In the genomic region with DNA sequence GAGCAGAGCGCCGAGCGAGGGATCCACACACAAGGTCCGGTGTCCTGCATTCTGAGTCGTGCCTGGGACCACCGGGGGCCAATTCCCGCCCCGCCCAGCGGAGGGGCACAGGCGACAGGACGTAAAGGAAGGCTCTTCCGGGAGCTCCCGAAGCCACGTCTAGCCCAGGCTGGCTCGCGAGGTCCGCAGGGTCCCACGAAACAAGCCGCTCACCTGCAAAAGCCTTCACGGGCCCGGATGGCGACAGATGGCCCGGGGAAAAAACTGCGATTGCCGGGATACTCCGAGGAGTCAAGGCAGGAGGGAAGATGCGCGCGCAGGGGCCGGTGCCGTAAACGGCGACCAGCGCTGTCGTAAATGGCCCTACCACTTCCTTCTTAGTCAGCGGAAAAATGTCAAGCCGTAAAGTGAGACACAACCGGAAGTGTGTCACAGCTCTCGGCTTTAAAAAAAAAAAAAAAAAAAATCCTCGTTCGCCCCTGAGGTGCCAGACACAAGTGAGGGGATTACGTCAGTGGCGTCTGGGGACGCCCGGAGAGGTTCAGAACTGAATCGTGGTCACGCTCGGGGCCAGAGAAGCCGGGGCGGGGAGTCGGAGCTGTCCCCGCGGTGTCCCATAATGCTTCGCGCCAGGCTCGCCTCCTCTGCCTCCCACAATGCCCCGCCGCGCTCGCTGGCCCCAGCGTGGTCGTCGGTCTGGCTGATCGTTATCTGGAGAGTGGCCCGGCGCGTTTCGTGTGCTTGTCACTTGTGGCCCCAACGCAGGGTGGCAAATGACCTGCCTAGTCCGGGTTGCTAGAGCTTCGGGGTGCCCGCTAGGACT, we compare ENCODE assay signal across 8 mouse cellular contexts. TPM values are rescaled to one million over a fixed set of nuclear protein-coding genes. Genes with fewer than 3 reads are reported as not detected.
DNase-seq lines count a peak whose midpoint lies in the region; ATAC-seq and TF ChIP-seq lines count a peak whose summit lies in the region.

TSS of gene Eif3d (minus strand) at position 344 of the 823 bp plus-strand sequence.

- peak; percentile 88 for ATAC-seq in embryonic facial prominence, embryonic 14.5 days (ENCODE audit: low read depth)
- peak; percentile 85 for ATAC-seq in limb, embryonic 13.5 days (ENCODE audit: low FRiP score, low read depth)
- peak; percentile 87 for ATAC-seq in midbrain, embryonic 16.5 days

- no peaks in the 10 kb centered on the region for H3K9me3 ChIP-seq in embryonic facial prominence, embryonic 14.5 days (ENCODE audit: control insufficient read depth, low read length)
- H3K9me3 ChIP-seq in limb, embryonic 13.5 days, result no peaks in the 10 kb centered on the region
- H3K9me3 ChIP-seq in midbrain, embryonic 16.5 days (replicated peaks; ENCODE audit: control insufficient read depth, low read length, poor library complexity, severe bottlenecking), result no peaks in the 10 kb centered on the region

- 0 out of 2 replicates have a peak, but pooled peaks have one; percentile 3 for TF ChIP-seq CTCF in heart, adult 2 months (IDR thresholded peaks at IDR 0.05)

- 1% methylated on average over 67 of the region's 72 CpGs for WGBS in embryonic facial prominence, embryonic 14.5 days
- WGBS in heart, adult 2 months, result under 1% methylated on average over 72 of the region's 72 CpGs
- WGBS in limb, embryonic 13.5 days, result under 1% methylated on average over 72 of the region's 72 CpGs
- WGBS in midbrain, embryonic 16.5 days, result 0% methylated on average over 72 of the region's 72 CpGs

- peak; percentile 97 for DNase-seq in 3T3-L1 (ENCODE audit: low read depth, low spot score)
- peak; percentile 86 to 91 for DNase-seq in adrenal gland, postnatal 4 days (ENCODE audit: low spot score in 2 of 2)
- DNase-seq in embryonic facial prominence, embryonic 14.5 days (ENCODE audit: low spot score), result peak; percentile 97
- DNase-seq in heart, adult 2 months, result peak; percentile 96 to 98
- peak; percentile 97 to 99 for DNase-seq in kidney, adult 8-10 months
- DNase-seq in spleen, postnatal 10 days (ENCODE audit: low spot score in 2 of 2), result peak; percentile 99

- peak within 1 kb of the TSS; percentile 98 for H3K27ac ChIP-seq in embryonic facial prominence, embryonic 14.5 days (replicated peaks; ENCODE audit: low read depth, low read length)
- peak within 1 kb of the TSS; percentile 98 for H3K27ac ChIP-seq in heart, adult 2 months
- peak within 1 kb of the TSS; percentile 96 for H3K27ac ChIP-seq in limb, embryonic 13.5 days
- peak within 1 kb of the TSS; percentile 98 for H3K27ac ChIP-seq in midbrain, embryonic 16.5 days (ENCODE audit: low read length)

- H3K79me2 ChIP-seq in heart, adult 2 months (replicated peaks; ENCODE audit: control insufficient read depth, insufficient read depth, low read length), result 0 out of 2 replicates have a peak, but pooled peaks cover 3% of the 10 kb centered on the region

- peak within 1 kb of the TSS; percentile 79 for H3K4me3 ChIP-seq in embryonic facial prominence, embryonic 14.5 days (ENCODE audit: low read depth, low read length)
- peak within 1 kb of the TSS; percentile 73 for H3K4me3 ChIP-seq in heart, adult 2 months
- peak within 1 kb of the TSS; percentile 90 for H3K4me3 ChIP-seq in limb, embryonic 13.5 days
- peak within 1 kb of the TSS; percentile 95 for H3K4me3 ChIP-seq in midbrain, embryonic 16.5 days (ENCODE audit: low read depth, low read length)

- H3K9ac ChIP-seq in embryonic facial prominence, embryonic 14.5 days (ENCODE audit: low read depth, low read length), result peak within 1 kb of the TSS; percentile 96
- H3K9ac ChIP-seq in heart, adult 2 months (ENCODE audit: low read depth, low read length), result peak within 1 kb of the TSS; percentile 98
- H3K9ac ChIP-seq in limb, embryonic 13.5 days, result peak within 1 kb of the TSS; percentile 98
- H3K9ac ChIP-seq in midbrain, embryonic 16.5 days (ENCODE audit: low read depth, low read length), result peak within 1 kb of the TSS; percentile 97

- peak; percentile 21; the same call in 1 of the 2 replicates for TF ChIP-seq EP300 in heart, adult 2 months (IDR thresholded peaks at IDR 0.05; ENCODE audit: insufficient read depth, low read depth, low read length)

- TF ChIP-seq POLR2A in heart, adult 2 months (IDR thresholded peaks at IDR 0.05; ENCODE audit: insufficient read depth, low read depth, low read length), result peak; percentile 67

- H3K4me1 ChIP-seq in embryonic facial prominence, embryonic 14.5 days (ENCODE audit: control insufficient read depth, insufficient read depth, low read length), result peaks cover 12% of the 10 kb centered on the region
- H3K4me1 ChIP-seq in heart, adult 2 months (ENCODE audit: control insufficient read depth, insufficient read depth, low read length), result peaks cover 4% of the 10 kb centered on the region
- H3K4me1 ChIP-seq in limb, embryonic 13.5 days, result peaks cover 19% of the 10 kb centered on the region
- peaks cover 16% of the 10 kb centered on the region for H3K4me1 ChIP-seq in midbrain, embryonic 16.5 days (ENCODE audit: control insufficient read depth, insufficient read depth, low read length)

- peaks cover 29% of the 10 kb centered on the region for H3K36me3 ChIP-seq in embryonic facial prominence, embryonic 14.5 days (ENCODE audit: control insufficient read depth, insufficient read depth, low read length)
- H3K36me3 ChIP-seq in heart, adult 2 months (ENCODE audit: control insufficient read depth, insufficient read depth, low read length), result no peaks in the 10 kb centered on the region
- peaks cover 30% of the 10 kb centered on the region for H3K36me3 ChIP-seq in limb, embryonic 13.5 days
- peaks cover 24% of the 10 kb centered on the region for H3K36me3 ChIP-seq in midbrain, embryonic 16.5 days (ENCODE audit: control insufficient read depth, insufficient read depth, low read length)

- no peaks in the 10 kb centered on the region for H3K27me3 ChIP-seq in embryonic facial prominence, embryonic 14.5 days (replicated peaks; ENCODE audit: control insufficient read depth, insufficient read depth, low read length)
- no peaks in the 10 kb centered on the region for H3K27me3 ChIP-seq in heart, adult 2 months (ENCODE audit: control insufficient read depth, insufficient read depth, low read length)
- no peaks in the 10 kb centered on the region for H3K27me3 ChIP-seq in limb, embryonic 13.5 days
- no peaks in the 10 kb centered on the region for H3K27me3 ChIP-seq in midbrain, embryonic 16.5 days (ENCODE audit: control insufficient read depth, insufficient read depth, low read depth, low read length)

- peak within 1 kb of the TSS; percentile 90 for H3K4me2 ChIP-seq in embryonic facial prominence, embryonic 14.5 days (ENCODE audit: low read depth, low read length)
- peak within 1 kb of the TSS; percentile 97 for H3K4me2 ChIP-seq in limb, embryonic 13.5 days (replicated peaks)
- peak within 1 kb of the TSS; percentile 99 for H3K4me2 ChIP-seq in midbrain, embryonic 16.5 days (ENCODE audit: low read length)

- intact Hi-C loops in heart, adult 2 months (cut with DNase I), result loop anchor here (2.0 kb wide), 1 partner anchor 42 kb away; the partner anchor contains the start of gene Txn2

RNA-seq across cellular contexts. Expression of gene Eif3d, which starts in this region (rescaled TPM):
- 100 to 1,000 TPM; 214 to 215 TPM for total RNA-seq in adrenal gland, postnatal 4 days (2021)
- polyA plus RNA-seq in embryonic facial prominence, embryonic 14.5 days (2014; fragmentation: Nextera tagmentation; extraction: Ambion mirVana), result 155 and 194 TPM in 2 replicates
- 10 to 100 TPM; 62.6 to 64.4 TPM for total RNA-seq in heart, adult 2 months (2021)
- polyA plus RNA-seq in heart, adult 2 months (2012; rRNA removed), result 69.5 and 87.6 TPM in 2 replicates
- 211 and 218 TPM in 2 replicates for polyA plus RNA-seq in limb, embryonic 13.5 days (2015; fragmentation: Nextera tagmentation; extraction: Ambion mirVana)
- 164 and 166 TPM in 2 replicates for polyA plus RNA-seq in midbrain, embryonic 16.5 days (2015; fragmentation: Nextera tagmentation; extraction: Ambion mirVana)

Comparison
In these comparisons a context has a peak if more than half of its experiments do, and no peak if none do; other contexts are left out.
1. Peak in every context shown above with its lines: DNase-seq, ATAC-seq, H3K4me3 ChIP-seq and H3K27ac ChIP-seq.